Mouse (Mus musculus) ES-E14 (cell line): ENCODE measurements at regions not wholly inside any gene's neighbourhood (a gene's known extent, or its start where the extent isn't known, plus 50 kb on each side); places are given as distances from the start of the nearest gene placed in this dataset.

Source experiments
- DNase-seq: peaks from one replicate; pipeline ENCODE4 v3.0.0-alpha.2; 2013; ENCODE audit warnings: low read depth, low spot score
- H3K27ac ChIP-seq: 2 replicates; pipeline ENCODE4 v1.5.1; 2012; ENCODE audit warnings: low read depth, mild to moderate bottlenecking, low read length, moderate library complexity, mixed read lengths; ENCODE audit not compliant: poor library complexity, insufficient read depth, severe bottlenecking
- H3K36me3 ChIP-seq: 2 replicates; pipeline ENCODE4 v1.6.1; 2012; ENCODE audit warnings: mild to moderate bottlenecking, low read length, moderate library complexity, mixed read lengths; ENCODE audit not compliant: control insufficient read depth, poor library complexity, insufficient read depth, severe bottlenecking
- H3K4me1 ChIP-seq, 2 experiments: fragments of 150-350 bp in 1 of 2; sonication (generic) in 1 of 2; 2 replicates each; pipeline ENCODE4 v1.6.1; 2012; ENCODE audit warnings: low read length in 2 of 2, mild to moderate bottlenecking in 1 of 2, mixed read lengths in 1 of 2; ENCODE audit not compliant: control insufficient read depth in 2 of 2, insufficient read depth in 2 of 2, poor library complexity in 1 of 2
- H3K4me3 ChIP-seq, 2 experiments: fragments of 150-350 bp in 1 of 2; sonication (generic) in 1 of 2; 2 replicates each; pipeline ENCODE4 v1.5.1; 2012; ENCODE audit warnings: low read length in 2 of 2, low read depth in 1 of 2, mild to moderate bottlenecking in 1 of 2, mixed read lengths in 1 of 2; ENCODE audit not compliant: insufficient read depth in 1 of 2, poor library complexity in 1 of 2, severe bottlenecking in 1 of 2
- H3K9ac ChIP-seq: 2 replicates; pipeline ENCODE4 v1.6.1; 2012; ENCODE audit warnings: low read depth, mild to moderate bottlenecking, low read length, mixed read lengths; ENCODE audit not compliant: poor library complexity, insufficient read depth, severe bottlenecking
- H3K9me3 ChIP-seq: fragments of 150-350 bp; sonication (generic); 2 replicates; pipeline ENCODE4 v1.6.1; 2012; ENCODE audit warnings: low read depth, mild to moderate bottlenecking, low read length; ENCODE audit not compliant: control insufficient read depth, insufficient read depth
- CHD2 ChIP-seq: IDR thresholded peaks from 2 replicates; pipeline ENCODE4 v1.6.1; 2014; ENCODE audit warnings: mild to moderate bottlenecking, low read depth, low read length, inconsistent platforms
- HCFC1 ChIP-seq: IDR thresholded peaks from 2 replicates; pipeline ENCODE4 v1.6.1; 2012; ENCODE audit warnings: low read length, inconsistent platforms, borderline replicate concordance; ENCODE audit not compliant: insufficient read depth
- MAFK ChIP-seq: IDR thresholded peaks from 2 replicates; pipeline ENCODE4 v1.6.1; 2014; ENCODE audit warnings: mild to moderate bottlenecking, low read depth, low read length, inconsistent platforms; ENCODE audit not compliant: insufficient read depth
- ZC3H11A ChIP-seq: IDR thresholded peaks from 2 replicates; pipeline ENCODE4 v1.6.1; 2012; ENCODE audit warnings: low read depth, mild to moderate bottlenecking, inconsistent platforms, low read length, borderline replicate concordance
- ZNF384 ChIP-seq: IDR thresholded peaks from 2 replicates; pipeline ENCODE4 v1.6.1; 2012; ENCODE audit warnings: low read depth, low read length, inconsistent platforms
- in situ Hi-C, 2 experiments: fragments of 600-800 bp; cut with MboI; formaldehyde crosslinking; loops; one replicate each; pipeline ENCODE4 v1.15.1; 2025; ENCODE audit warnings: low sequenced_read_pairs in 2 of 2, inconsistent platforms in 1 of 2; ENCODE audit not compliant: unreplicated experiment in 2 of 2

GRCm38 (mm10) chr9:91652384-91653100 lies 286.9 kb upstream of the Zic1 start:
- H3K4me3 ChIP-seq = no peak overlapping the region
- H3K9me3 ChIP-seq = no peaks in the 10 kb centered on the region
- TF ChIP-seq HCFC1 = no peak
- no peak for TF ChIP-seq CHD2
- TF ChIP-seq ZNF384 = no peak
- no peak for TF ChIP-seq ZC3H11A
- TF ChIP-seq MAFK = no peak
- H3K4me1 ChIP-seq = no peaks in the 10 kb centered on the region
- H3K27ac ChIP-seq = no peak overlapping the region
- H3K9ac ChIP-seq = no peak overlapping the region
- no peak for DNase-seq
- in situ Hi-C loops = no loop called here
- H3K36me3 ChIP-seq = no peaks in the 10 kb centered on the region

- H3K27ac ChIP-seq = no peak overlapping the region
- H3K4me1 ChIP-seq = no peaks in the 10 kb centered on the region
- H3K36me3 ChIP-seq = no peaks in the 10 kb centered on the region
- TF ChIP-seq MAFK (no peak), CHD2 (no peak)
- no peaks in the 10 kb centered on the region for H3K9me3 ChIP-seq
- no peak for DNase-seq
- no peak overlapping the region for H3K9ac ChIP-seq
- in situ Hi-C loops = no loop called here
- no peak overlapping the region for H3K4me3 ChIP-seq
Observed at GRCm38 (mm10) chr9:91610401-91610800, 244.8 kb upstream of the Zic1 start.

- H3K9me3 ChIP-seq = no peaks in the 10 kb centered on the region
- no peaks in the 10 kb centered on the region for H3K36me3 ChIP-seq
- DNase-seq = no peak
- H3K9ac ChIP-seq = no peak overlapping the region
- no peak overlapping the region for H3K4me3 ChIP-seq
- TF ChIP-seq ZC3H11A = no peak
- TF ChIP-seq ZNF384 = no peak
- TF ChIP-seq HCFC1 = no peak
- no peak for TF ChIP-seq MAFK
- H3K27ac ChIP-seq = no peak overlapping the region
- in situ Hi-C loops = no loop called here
- no peaks in the 10 kb centered on the region for H3K4me1 ChIP-seq
Observed at GRCm38 (mm10) chr9:91609457-91610166, 244.0 kb upstream of the Zic1 start.

GRCm38 (mm10) chr9:91601740-91602139 lies 236.1 kb upstream of the Zic1 start:
- H3K36me3 ChIP-seq = no peaks in the 10 kb centered on the region
- H3K4me1 ChIP-seq = no peaks in the 10 kb centered on the region
- no peak overlapping the region for H3K4me3 ChIP-seq
- no peak overlapping the region for H3K9ac ChIP-seq
- no peaks in the 10 kb centered on the region for H3K9me3 ChIP-seq
- H3K27ac ChIP-seq = no peak overlapping the region
- DNase-seq = no peak
- in situ Hi-C loops = no loop called here
- TF ChIP-seq CHD2 (no peak), ZC3H11A (no peak), MAFK (no peak), ZNF384 (no peak), HCFC1 (no peak)
